Mouse (Mus musculus) layer of hippocampus, postnatal 10 days (tissue): ENCODE data around the gene Mapk10. TPM values are rescaled to one million over a fixed set of nuclear protein-coding genes. Genes with fewer than 3 reads are reported as not detected.

Experiments used
- DNase-seq, 2 experiments: peaks; one replicate each; pipeline ENCODE4 v3.0.0; 2021; ENCODE audit warnings: low spot score in 2 of 2
- total RNA-seq, 2 experiments: library from RNA; stranded (reverse); gene quantifications; 2 replicates each; pipeline ENCODE4 v1.2.3; 2021

Mapk10 gene
- total RNA-seq, 2 experiments from 2014 or later: 298 to 310 TPM

GRCm38 (mm10) chr5:103166755-103167154 is 44.4 kb downstream of the Mapk10 start:
- DNase-seq: no peak

DNA sequence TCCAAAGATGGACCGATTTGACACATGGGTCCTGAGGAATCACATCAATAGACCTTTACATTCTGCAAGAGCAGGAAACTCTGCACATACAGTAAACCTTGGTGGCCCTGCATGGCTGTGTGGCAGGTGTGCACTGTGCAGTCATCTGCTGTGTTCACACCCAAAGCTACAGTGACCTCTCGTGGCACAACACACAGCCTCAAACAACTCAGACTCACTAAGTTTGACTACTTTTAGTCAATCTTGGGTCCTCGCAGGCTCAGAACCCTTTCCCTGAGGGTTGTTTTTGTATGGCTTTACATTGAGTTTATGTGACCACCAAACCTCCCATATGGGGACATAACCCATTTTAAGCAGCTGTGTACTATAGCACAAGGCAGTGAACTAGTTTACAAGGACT is 47.1 kb downstream of the Mapk10 start:
- no peak for DNase-seq

DNA sequence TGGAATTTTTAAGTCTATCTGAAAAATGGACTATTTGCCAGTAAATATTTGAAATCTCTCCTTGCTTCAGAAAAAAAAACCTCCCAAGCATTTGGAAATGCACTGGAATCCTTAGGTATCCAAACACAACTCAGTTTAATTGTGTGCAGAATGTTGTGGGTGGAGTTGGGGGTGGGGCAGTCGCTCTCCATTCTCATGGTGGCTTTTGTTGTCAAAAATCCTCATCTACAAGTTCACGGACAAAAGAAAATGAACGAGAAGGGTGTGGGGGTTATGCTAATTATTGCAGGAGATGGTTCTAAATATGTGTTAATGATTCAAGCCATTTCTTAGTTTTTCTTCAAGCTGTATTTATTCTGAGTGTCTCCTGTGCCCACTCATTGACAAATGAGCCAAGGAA is 49.6 kb downstream of the Mapk10 start:
- no peak for DNase-seq

DNA sequence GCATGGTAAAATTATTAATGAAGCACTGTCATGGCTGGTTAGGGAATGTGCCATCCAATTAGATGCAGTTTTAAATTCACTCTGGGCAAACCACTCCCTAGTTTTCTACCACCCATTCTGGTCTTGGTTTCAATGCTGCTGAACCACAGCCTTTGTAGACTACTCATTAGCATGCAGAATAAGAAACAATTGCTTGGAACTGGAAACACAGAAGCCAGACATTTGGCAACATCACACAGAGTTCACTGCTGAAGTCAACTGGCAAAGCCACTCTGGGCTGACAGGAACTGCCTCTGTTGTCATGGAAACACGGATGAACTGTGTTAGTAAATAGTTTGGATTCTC is 50.0 kb downstream of the Mapk10 start:
- DNase-seq: peak; percentile 41 to 53

GRCm38 (mm10) chr5:103160314-103161195 is 50.6 kb downstream of the Mapk10 start:
- DNase-seq: peak; percentile 28 to 42

DNA sequence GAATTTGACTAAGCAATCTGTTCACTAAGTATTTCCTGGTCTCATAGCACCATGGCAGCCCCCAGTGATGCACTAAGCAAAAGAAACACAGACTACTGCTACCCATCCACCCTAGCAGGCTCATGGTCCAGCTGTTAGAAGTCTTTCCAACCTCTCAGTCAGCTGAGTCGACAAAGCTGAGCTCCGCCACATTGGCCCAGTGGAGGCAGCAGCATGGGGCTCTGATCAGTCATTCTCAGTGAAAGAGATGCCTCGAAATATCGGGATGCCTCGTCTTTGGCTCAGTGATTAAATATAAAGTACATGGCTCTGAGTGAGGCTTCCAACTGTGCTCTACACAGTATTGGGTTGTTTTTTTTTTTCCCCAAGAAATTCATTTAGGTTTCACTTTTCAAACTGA is 70.2 kb downstream of the Mapk10 start:
- peak in 1 of 2 experiments; percentile 11 for DNase-seq

GRCm38 (mm10) chr5:103134839-103135238 is 76.3 kb downstream of the Mapk10 start:
- peak in 1 of 2 experiments; percentile 41 for DNase-seq

DNA sequence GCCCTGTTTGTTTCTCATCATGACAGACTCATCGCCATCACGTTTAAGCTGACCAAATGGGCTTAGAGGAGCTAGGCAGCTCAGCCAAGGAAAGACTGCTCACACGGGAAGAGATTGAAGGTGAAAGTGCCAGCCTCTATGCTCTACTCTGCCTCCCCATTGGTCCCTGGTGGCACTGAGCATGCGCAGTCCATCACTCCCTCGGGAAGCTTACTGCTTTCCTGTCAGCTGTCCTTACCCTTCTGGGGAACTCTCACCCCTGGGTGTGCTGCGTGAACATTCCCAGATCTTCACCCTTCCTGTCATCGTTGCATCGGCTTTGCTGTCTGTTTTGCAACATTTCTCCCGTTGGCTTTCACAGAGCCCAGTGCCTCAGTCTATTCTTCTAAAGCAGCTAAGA is 77.5 kb downstream of the Mapk10 start:
- peak in 1 of 2 experiments; percentile 6 for DNase-seq

GRCm38 (mm10) chr5:103132814-103133213 is 78.3 kb downstream of the Mapk10 start:
- DNase-seq: no peak

GRCm38 (mm10) chr5:103119618-103120017 is 91.5 kb downstream of the Mapk10 start:
- DNase-seq: no peak

DNA sequence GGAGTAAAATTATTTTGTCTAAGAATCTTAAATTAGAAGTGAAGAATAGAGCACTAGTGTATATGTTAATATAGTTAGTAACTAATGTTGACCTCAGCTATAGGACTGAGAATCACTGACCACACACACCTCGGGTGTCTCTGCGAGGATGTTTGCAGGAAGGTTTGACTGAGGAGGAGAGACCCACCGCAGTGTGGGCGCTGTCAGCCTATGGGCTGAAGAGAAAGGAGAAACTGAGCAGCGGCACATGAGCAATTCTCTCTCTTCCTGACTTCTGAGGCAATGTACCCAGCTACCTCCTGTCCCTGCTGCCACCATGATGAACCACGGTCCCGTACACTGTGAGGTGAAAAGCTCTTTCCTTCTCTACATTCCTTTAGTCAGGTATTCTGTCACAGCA is 95.6 kb downstream of the Mapk10 start:
- no peak for DNase-seq

DNA sequence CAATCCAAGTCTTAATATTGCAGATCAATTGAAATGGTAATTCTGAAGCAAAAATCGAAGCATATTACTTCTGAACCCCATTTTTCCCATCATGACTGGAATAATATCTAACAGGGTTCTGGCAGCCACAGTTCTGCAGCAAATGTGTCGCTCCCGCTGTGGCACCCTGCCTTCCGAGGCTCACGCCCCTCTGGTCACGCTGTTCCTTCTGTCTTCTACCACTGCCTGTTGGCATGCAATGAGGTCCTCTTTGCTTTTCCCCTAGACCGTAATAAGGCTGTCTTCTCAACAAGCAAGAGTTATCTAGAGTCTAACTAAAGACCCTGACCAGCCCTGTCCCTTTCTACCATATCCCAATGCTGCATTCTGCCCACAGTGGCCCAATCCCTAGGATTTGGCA is 98.7 kb downstream of the Mapk10 start:
- no peak for DNase-seq

- DNase-seq: no peak
Observed at GRCm38 (mm10) chr5:103109409-103109808, 101.7 kb downstream of the Mapk10 start.

GRCm38 (mm10) chr5:103105441-103106414 is 105.4 kb downstream of the Mapk10 start:
- DNase-seq: no peak

GRCm38 (mm10) chr5:103104082-103104481 is 107.1 kb downstream of the Mapk10 start:
- no peak for DNase-seq

GRCm38 (mm10) chr5:103102876-103103393 is 108.2 kb downstream of the Mapk10 start:
- DNase-seq: no peak

- no peak for DNase-seq
Observed at GRCm38 (mm10) chr5:103102176-103102575, 109.0 kb downstream of the Mapk10 start.

DNA sequence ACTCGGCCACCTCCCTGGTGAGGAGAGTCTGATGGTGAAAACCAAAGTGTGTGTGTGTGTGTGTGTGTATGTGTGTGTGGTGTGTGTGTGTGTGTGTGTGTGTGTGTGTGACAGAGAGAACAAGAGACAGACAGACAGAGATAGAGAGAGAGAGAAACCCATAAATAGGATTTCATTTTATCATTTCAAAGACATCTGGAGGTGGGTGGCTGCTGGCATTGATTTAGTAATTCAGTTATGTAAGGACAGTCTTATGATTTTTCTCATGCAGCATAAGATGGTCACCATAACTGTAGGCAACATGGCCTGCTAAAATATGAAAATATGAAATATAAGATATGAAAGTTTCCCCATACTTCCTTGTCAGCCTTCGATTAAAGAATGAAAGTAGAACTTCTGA is 117.0 kb downstream of the Mapk10 start:
- no peak for DNase-seq

DNA sequence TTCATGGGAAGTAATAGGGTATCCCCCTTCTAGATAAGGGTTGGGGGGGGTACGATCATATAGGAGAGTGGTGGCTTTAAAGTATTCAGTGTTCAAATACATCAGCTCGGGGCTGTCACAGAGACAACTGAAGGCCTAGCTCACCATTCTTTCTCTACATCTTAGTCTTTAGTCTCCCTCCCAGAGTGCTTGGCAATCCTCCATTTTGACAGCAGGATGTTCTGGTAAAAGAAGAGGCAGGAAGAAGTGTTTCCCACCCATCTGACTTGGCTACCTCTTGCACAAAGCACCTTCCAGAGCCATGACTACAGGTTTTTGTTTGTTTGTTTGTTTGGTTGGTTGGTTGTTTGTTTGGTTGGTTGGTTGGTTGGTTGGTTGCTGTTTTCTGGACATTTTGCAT is 125.3 kb downstream of the Mapk10 start:
- no peak for DNase-seq

GRCm38 (mm10) chr5:103075451-103075850 is 135.7 kb downstream of the Mapk10 start:
- peak in 1 of 2 experiments; percentile 19 for DNase-seq

DNA sequence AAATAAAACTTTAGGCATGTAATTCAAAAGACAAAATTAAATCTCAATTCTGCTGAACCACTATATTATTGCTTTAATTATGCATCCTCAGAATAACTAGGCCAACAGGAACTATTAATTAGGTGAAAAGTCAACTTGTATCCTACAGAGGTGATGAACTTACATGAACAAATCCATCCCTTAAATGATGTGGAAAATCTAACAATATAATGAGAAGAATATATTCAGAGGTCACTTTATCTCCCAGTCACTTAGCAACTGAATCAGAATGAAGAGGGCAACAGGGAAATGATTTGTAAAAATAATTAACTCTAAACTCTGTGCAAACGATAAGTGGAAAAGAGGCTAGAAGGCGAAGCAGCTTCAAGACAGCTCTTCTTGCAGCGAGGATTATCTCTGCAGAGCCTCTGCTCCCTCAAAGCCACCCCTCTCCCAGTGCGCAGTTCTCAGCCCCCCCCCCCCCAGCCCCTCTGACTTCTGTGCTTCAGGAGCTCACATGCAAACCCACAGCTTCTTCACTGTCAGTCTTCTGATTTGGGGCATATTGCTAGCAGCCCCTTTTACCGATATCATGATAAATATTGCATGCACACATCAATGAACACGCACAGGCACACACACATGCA is 138.8 kb downstream of the Mapk10 start:
- no peak for DNase-seq
